Mouse (Mus musculus) thymus, adult 2 months (tissue): ENCODE data around the gene Plekhf1. TPM values are rescaled to one million over a fixed set of nuclear protein-coding genes. Genes with fewer than 3 reads are reported as not detected.
A peak's percentile ranks its signal among the peaks of the same experiment; 100 is the strongest.

ENCODE experiments used
- DNase-seq: peaks from one replicate; pipeline ENCODE4 v3.0.0; 2021
- H3K27ac ChIP-seq: fragments of 200-500 bp; 2 replicates; pipeline ENCODE4 v1.5.1; 2012; ENCODE audit warnings: low read length, control low read depth; ENCODE audit not compliant: control insufficient read depth, insufficient read depth
- H3K27me3 ChIP-seq: fragments of 200-500 bp; 2 replicates; pipeline ENCODE4 v1.6.1; 2012; ENCODE audit warnings: mild to moderate bottlenecking, low read length, moderate library complexity, mixed read lengths; ENCODE audit not compliant: control insufficient read depth, insufficient read depth
- H3K36me3 ChIP-seq: fragments of 200-500 bp; 2 replicates; pipeline ENCODE4 v1.6.1; 2012; ENCODE audit warnings: mild to moderate bottlenecking, low read length, moderate library complexity; ENCODE audit not compliant: control insufficient read depth, insufficient read depth
- H3K4me1 ChIP-seq: fragments of 200-500 bp; replicated peaks from 2 replicates; pipeline ENCODE4 v1.6.1; 2012; ENCODE audit warnings: low read length; ENCODE audit not compliant: control insufficient read depth, insufficient read depth
- H3K4me3 ChIP-seq: fragments of 200-500 bp; 2 replicates; pipeline ENCODE4 v1.5.1; 2012; ENCODE audit warnings: mild to moderate bottlenecking, low read length, control low read depth, moderate library complexity; ENCODE audit not compliant: control insufficient read depth, insufficient read depth
- CTCF ChIP-seq: fragments of 200-500 bp; IDR thresholded peaks from 2 replicates; pipeline ENCODE4 v1.5.1; 2012; ENCODE audit warnings: mild to moderate bottlenecking, control low read depth, low read length, moderate library complexity, borderline replicate concordance; ENCODE audit not compliant: control insufficient read depth, poor library complexity, insufficient read depth; ENCODE audit errors: extremely low read depth
- POLR2A ChIP-seq: fragments of 200-500 bp; IDR thresholded peaks from 2 replicates; pipeline ENCODE4 v1.6.1; 2012; ENCODE audit warnings: mild to moderate bottlenecking, low read length, control low read depth, moderate library complexity; ENCODE audit not compliant: control insufficient read depth, poor library complexity, insufficient read depth; ENCODE audit errors: extremely low read depth
- WGBS: fragments of 180-500 bp; shearing (Covaris S2); methylation state at CpG from one replicate; pipeline ENCODE4 v1.1.7; 2018; 5-methylcytosine and 5-hydroxymethylcytosine counted together
- polyA plus RNA-seq: library from polyadenylated mRNA; depleted of rRNA; stranded (reverse); fragments of >200 nt; gene quantifications from 2 replicates; pipeline ENCODE4 v1.2.3, GENCODE M21; 2012

The Plekhf1 gene
- polyA plus RNA-seq, 1 experiment: 5.8 TPM

GRCm38 (mm10) chr7:38208969-38209368 lies 18.8 kb downstream of the Plekhf1 start:
- no peaks in the 10 kb centered on the region for H3K27me3 ChIP-seq
- whole genome bisulfite sequencing: 87% methylated on average over 3 of the region's 3 CpGs

GRCm38 (mm10) chr7:38206564-38206963 lies 21.3 kb downstream of the Plekhf1 start:
- H3K4me1 ChIP-seq: peaks cover 5% of the 10 kb centered on the region
- H3K27ac ChIP-seq: no peak overlapping the region
- no peaks in the 10 kb centered on the region for H3K36me3 ChIP-seq
- no peak for TF ChIP-seq POLR2A
- TF ChIP-seq CTCF: no peak
- no peak overlapping the region for H3K4me3 ChIP-seq
- H3K27me3 ChIP-seq: no peaks in the 10 kb centered on the region
- 90% methylated on average over 3 of the region's 3 CpGs for WGBS
- DNase-seq: no peak

More at GRCm38 (mm10) chr7:38208969-38209368, 18.8 kb downstream of the Plekhf1 start:
- H3K27ac ChIP-seq: no peak overlapping the region
- TF ChIP-seq POLR2A (no peak), CTCF (no peak)
- H3K4me1 ChIP-seq: peaks cover 21% of the 10 kb centered on the region
- no peak for DNase-seq
- H3K36me3 ChIP-seq: no peaks in the 10 kb centered on the region
- H3K4me3 ChIP-seq: no peak overlapping the region

GRCm38 (mm10) chr7:38205801-38206200 lies 22.0 kb downstream of the Plekhf1 start:
- no peak for DNase-seq
- TF ChIP-seq CTCF (no peak), POLR2A (no peak)
- 94% methylated on average over 2 of the region's 2 CpGs for WGBS

GRCm38 (mm10) chr7:38204314-38204713 lies 23.5 kb downstream of the Plekhf1 start:
- Histone ChIP-seq H3K4me1 (peaks cover 4% of the 10 kb centered on the region; the same call in 1 of the 2 replicates), H3K4me3 (no peak overlapping the region), H3K27me3 (no peaks in the 10 kb centered on the region), H3K36me3 (no peaks in the 10 kb centered on the region), H3K27ac (no peak overlapping the region)
- TF ChIP-seq POLR2A: no peak
- TF ChIP-seq CTCF: no peak
- WGBS: 94% methylated on average over 6 of the region's 6 CpGs
- DNase-seq: no peak

More at GRCm38 (mm10) chr7:38205801-38206200, 22.0 kb downstream of the Plekhf1 start:
- Histone ChIP-seq H3K4me3 (no peak overlapping the region), H3K27ac (no peak overlapping the region), H3K27me3 (no peaks in the 10 kb centered on the region), H3K4me1 (peaks cover 6% of the 10 kb centered on the region), H3K36me3 (no peaks in the 10 kb centered on the region)

- H3K27ac ChIP-seq: no peak overlapping the region
- H3K4me3 ChIP-seq: no peak overlapping the region
- H3K27me3 ChIP-seq: no peaks in the 10 kb centered on the region
- peaks cover 4% of the 10 kb centered on the region; the same call in 1 of the 2 replicates for H3K4me1 ChIP-seq
- no peak for DNase-seq
- TF ChIP-seq CTCF (no peak), POLR2A (no peak)
- WGBS: 55% methylated on average over 3 of the region's 3 CpGs
- no peaks in the 10 kb centered on the region for H3K36me3 ChIP-seq
Measured at GRCm38 (mm10) chr7:38201290-38201658, 26.5 kb downstream of the Plekhf1 start.

- no peak overlapping the region for H3K4me3 ChIP-seq
- H3K27me3 ChIP-seq: no peaks in the 10 kb centered on the region
- 2% methylated on average over 28 of the region's 28 CpGs for WGBS
- DNase-seq: peak; percentile 91
- peaks cover 4% of the 10 kb centered on the region; the same call in 1 of the 2 replicates for H3K4me1 ChIP-seq
- H3K36me3 ChIP-seq: no peaks in the 10 kb centered on the region
- peak; percentile 100 for TF ChIP-seq CTCF
- TF ChIP-seq POLR2A: no peak
- H3K27ac ChIP-seq: no peak overlapping the region
Measured at GRCm38 (mm10) chr7:38200606-38201289, 27.1 kb downstream of the Plekhf1 start.
